Mouse (Mus musculus) stomach, postnatal 0 days (tissue): Measurements from ENCODE around the gene Tapbp. TPM values are rescaled to one million over a fixed set of nuclear protein-coding genes. Genes with fewer than 3 reads are reported as not detected.

ENCODE experiments used
- ATAC-seq: fragments of 200-750 bp; cut with Nextera tagmentation; 2 replicates; pipeline ENCODE4 v1.8.0; 2017; ENCODE audit not compliant: low FRiP score, low TSS enrichment
- DNase-seq: peaks from one replicate; pipeline ENCODE4 v3.0.0-alpha.2; 2016; ENCODE audit warnings: low spot score
- H3K27ac ChIP-seq: fragments of 300-500 bp; sonication (generic); replicated peaks from 2 replicates; pipeline ENCODE4 v1.5.1; 2014; ENCODE audit warnings: mild to moderate bottlenecking, control low read depth
- H3K27me3 ChIP-seq: fragments of 300-500 bp; sonication (generic); 2 replicates; pipeline ENCODE4 v1.6.1; 2014; ENCODE audit warnings: low read length; ENCODE audit not compliant: control insufficient read depth, insufficient read depth
- H3K36me3 ChIP-seq: fragments of 300-500 bp; sonication (generic); 2 replicates; pipeline ENCODE4 v1.6.1; 2014; ENCODE audit warnings: low read length, mixed read lengths; ENCODE audit not compliant: control insufficient read depth, insufficient read depth
- H3K4me1 ChIP-seq: fragments of 300-500 bp; sonication (generic); replicated peaks from 2 replicates; pipeline ENCODE4 v1.6.1; 2014; ENCODE audit warnings: antibody characterized with exemption; ENCODE audit not compliant: control insufficient read depth, insufficient read depth
- H3K4me2 ChIP-seq: fragments of 300-500 bp; sonication (generic); replicated peaks from 2 replicates; pipeline ENCODE4 v1.6.1; 2014; ENCODE audit warnings: low read depth, mild to moderate bottlenecking, control low read depth, moderate library complexity
- H3K4me3 ChIP-seq: fragments of 300-500 bp; sonication (generic); 2 replicates; pipeline ENCODE4 v1.5.1; 2014; ENCODE audit warnings: low read depth, low read length, control low read depth
- H3K9ac ChIP-seq: fragments of 300-500 bp; sonication (generic); 2 replicates; pipeline ENCODE4 v1.6.1; 2014; ENCODE audit warnings: mild to moderate bottlenecking, low read length, control low read depth, mixed read lengths
- H3K9me3 ChIP-seq: fragments of 300-500 bp; sonication (generic); 2 replicates; pipeline ENCODE4 v1.6.1; 2016; ENCODE audit warnings: low read length; ENCODE audit not compliant: control insufficient read depth
- CTCF ChIP-seq: IDR thresholded peaks from 2 replicates; pipeline ENCODE4 v1.5.1; 2016; ENCODE audit warnings: antibody characterized with exemption, low read depth, mild to moderate bottlenecking, moderate library complexity
- EP300 ChIP-seq: optimal IDR thresholded peaks from 2 replicates; pipeline ENCODE3; 2016; ENCODE audit warnings: antibody characterized with exemption
- WGBS: fragments of 180-500 bp; shearing (Covaris S2); extraction: QIAGEN DNeasy Blood & Tissue Kit; methylation state at CpG from one replicate; pipeline ENCODE4 v1.1.7; 2014; 5-methylcytosine and 5-hydroxymethylcytosine counted together
- polyA plus RNA-seq: library from polyadenylated mRNA; unstranded; fragments of >200 nt; fragmentation: Nextera tagmentation; extraction: Ambion mirVana; gene quantifications from 2 replicates; pipeline ENCODE4 v1.2.1, GENCODE M21; 2015

Gene Tapbp
- polyA plus RNA-seq, 1 experiment from 2014 or later = 63.7 TPM

DNA sequence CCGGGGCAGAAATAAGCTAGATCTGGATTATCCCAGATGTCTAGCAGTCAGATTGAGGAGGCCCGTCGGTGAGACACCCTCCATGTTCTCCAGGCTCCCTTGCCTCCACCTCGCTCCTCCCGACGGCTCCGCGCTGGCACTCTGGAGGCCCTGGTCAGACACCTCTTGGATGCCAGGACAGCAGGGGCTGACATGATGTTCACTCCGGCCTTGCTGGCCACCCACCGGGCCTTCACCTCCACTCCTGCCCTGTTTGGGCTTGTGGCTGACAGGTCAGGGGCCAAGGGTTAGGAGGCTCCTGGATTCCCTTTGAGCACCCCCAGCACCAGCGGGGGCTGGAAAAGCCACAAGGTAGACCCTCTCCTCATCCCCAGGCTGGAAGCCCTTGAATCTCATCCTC is 16.2 kb downstream of the Tapbp start:
- Histone ChIP-seq H3K9ac (no peak overlapping the region), H3K9me3 (no peaks in the 10 kb centered on the region), H3K4me3 (no peak overlapping the region), H3K36me3 (peaks cover 5% of the 10 kb centered on the region; the same call in 1 of the 2 replicates), H3K27ac (no peak overlapping the region), H3K4me1 (0 out of 2 replicates have a peak, but pooled peaks cover 3% of the 10 kb centered on the region), H3K27me3 (no peaks in the 10 kb centered on the region), H3K4me2 (no peak overlapping the region)
- no peak for ATAC-seq
- TF ChIP-seq EP300 (no peak), CTCF (no peak)
- 92% methylated on average over 11 of the region's 11 CpGs for WGBS
- no peak for DNase-seq

DNA sequence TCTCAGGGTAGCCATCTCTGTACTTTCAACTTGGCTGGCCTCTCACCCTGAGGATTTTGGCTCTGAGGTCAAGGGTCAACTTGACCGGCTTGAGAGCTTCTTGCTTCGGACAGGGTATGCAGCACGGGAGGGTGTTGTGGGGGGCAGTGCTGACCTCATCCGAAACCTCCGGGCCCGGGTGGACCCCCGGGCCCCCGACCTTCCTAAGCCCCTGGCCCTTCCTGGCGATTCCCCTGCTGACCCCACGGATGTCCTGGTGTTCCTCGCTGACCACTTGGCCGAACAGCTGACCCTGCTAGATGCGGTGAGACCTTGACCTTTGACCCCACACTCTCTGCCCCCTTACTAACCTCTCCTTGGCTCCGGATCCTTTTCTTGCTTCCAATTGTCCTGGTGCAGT is 16.7 kb downstream of the Tapbp start:
- 92% methylated on average over 14 of the region's 14 CpGs for WGBS
- Histone ChIP-seq H3K9me3 (no peaks in the 10 kb centered on the region), H3K36me3 (peaks cover 5% of the 10 kb centered on the region; the same call in 1 of the 2 replicates), H3K4me2 (no peak overlapping the region), H3K27me3 (no peaks in the 10 kb centered on the region), H3K4me1 (0 out of 2 replicates have a peak, but pooled peaks cover 3% of the 10 kb centered on the region), H3K9ac (no peak overlapping the region), H3K4me3 (no peak overlapping the region), H3K27ac (no peak overlapping the region)
- ATAC-seq (no peak), DNase-seq (no peak)
- no peak for TF ChIP-seq CTCF
- TF ChIP-seq EP300 = no peak

DNA sequence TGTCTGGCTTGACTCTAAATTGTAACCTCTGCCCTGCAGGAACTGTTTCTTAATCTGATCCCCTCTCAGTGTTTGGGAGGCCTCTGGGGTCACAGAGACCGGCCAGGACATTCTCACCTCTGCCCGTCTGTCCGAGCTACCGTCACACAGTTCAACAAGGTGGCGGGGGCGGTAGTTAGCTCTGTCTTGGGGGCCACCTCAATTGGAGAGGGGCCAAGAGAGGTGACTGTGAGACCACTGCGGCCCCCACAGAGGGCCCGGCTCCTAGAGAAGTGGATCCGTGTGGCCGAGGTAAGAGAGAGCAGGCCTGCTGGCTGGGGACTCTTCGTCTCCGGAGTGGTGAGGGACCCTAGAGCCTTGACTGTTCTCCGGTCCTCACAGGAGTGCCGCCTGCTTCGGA is 17.3 kb downstream of the Tapbp start:
- H3K4me2 ChIP-seq = no peak overlapping the region
- no peak for TF ChIP-seq EP300
- TF ChIP-seq CTCF = no peak
- H3K4me1 ChIP-seq = 0 out of 2 replicates have a peak, but pooled peaks cover 3% of the 10 kb centered on the region
- H3K27ac ChIP-seq = no peak overlapping the region
- DNase-seq = no peak
- H3K27me3 ChIP-seq = no peaks in the 10 kb centered on the region
- no peak for ATAC-seq
- 94% methylated on average over 15 of the region's 15 CpGs for WGBS
- H3K4me3 ChIP-seq = no peak overlapping the region
- H3K36me3 ChIP-seq = peaks cover 3% of the 10 kb centered on the region; the same call in 1 of the 2 replicates
- H3K9me3 ChIP-seq = no peaks in the 10 kb centered on the region
- no peak overlapping the region for H3K9ac ChIP-seq

DNA sequence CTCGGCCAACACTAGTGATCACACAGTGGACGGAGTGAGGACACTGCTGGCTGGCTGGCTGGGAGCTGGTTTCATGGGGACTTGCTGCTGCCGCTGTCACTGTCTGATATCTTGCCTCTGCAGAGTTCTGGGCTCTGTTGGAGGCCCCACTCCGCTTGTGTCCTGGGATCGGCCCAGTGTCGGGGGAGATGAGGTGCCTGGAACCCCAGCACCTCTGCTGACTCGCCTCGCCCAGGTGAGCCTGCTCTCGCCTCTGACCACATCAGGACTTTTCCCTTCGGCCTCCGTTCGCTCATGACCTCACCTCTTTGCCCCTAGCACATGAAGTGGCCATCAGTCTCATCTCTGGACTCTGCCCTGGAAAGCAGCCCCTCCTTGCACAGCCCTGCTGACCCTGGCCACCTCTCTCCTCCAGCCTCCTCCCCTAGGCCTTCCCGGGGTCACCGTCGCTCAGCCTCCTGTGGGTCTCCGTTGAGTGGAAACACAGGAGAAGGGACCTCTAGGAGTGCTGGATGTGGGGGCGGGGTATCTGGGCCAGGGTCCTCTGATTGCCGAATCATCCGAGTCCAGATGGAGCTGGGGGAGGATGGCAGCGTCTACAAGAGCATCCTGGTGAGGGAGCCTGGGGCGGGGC is 19.8 kb downstream of the Tapbp start:
- no peak for TF ChIP-seq CTCF
- no peak for TF ChIP-seq EP300
- Histone ChIP-seq H3K36me3 (peaks cover 3% of the 10 kb centered on the region; the same call in 1 of the 2 replicates), H3K27ac (no peak overlapping the region), H3K4me1 (no peaks in the 10 kb centered on the region), H3K9ac (no peak overlapping the region), H3K4me3 (no peak overlapping the region), H3K27me3 (no peaks in the 10 kb centered on the region), H3K4me2 (no peak overlapping the region), H3K9me3 (no peaks in the 10 kb centered on the region)
- WGBS = 85% methylated on average over 21 of the region's 21 CpGs
- ATAC-seq = no peak
- no peak for DNase-seq

DNA sequence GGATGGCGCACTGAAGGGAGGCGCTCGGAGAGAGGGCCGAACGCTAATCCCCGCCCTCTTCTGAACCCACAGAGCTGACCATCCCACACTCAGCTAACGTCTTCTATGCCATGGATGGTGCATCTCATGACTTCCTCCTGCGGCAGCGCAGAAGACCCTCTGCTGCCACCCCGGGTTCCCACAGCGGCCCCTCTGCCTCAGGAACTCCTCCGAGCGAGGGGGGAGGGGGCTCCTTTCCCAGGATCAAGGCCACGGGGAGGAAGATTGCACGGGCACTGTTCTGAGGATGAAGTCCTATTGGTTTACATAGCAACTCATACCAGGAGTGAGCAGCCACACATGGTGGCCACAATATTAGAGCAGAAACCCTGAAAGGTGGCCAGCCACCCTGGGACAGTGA is 21.3 kb downstream of the Tapbp start:
- Histone ChIP-seq H3K36me3 (peaks cover 3% of the 10 kb centered on the region; the same call in 1 of the 2 replicates), H3K27ac (no peak overlapping the region), H3K9ac (no peak overlapping the region), H3K9me3 (no peaks in the 10 kb centered on the region), H3K4me3 (no peak overlapping the region), H3K4me1 (peaks cover 6% of the 10 kb centered on the region; the same call in 1 of the 2 replicates), H3K27me3 (no peaks in the 10 kb centered on the region), H3K4me2 (no peak overlapping the region)
- no peak for ATAC-seq
- no peak for TF ChIP-seq EP300
- TF ChIP-seq CTCF = no peak
- no peak for DNase-seq
- WGBS = 86% methylated on average over 15 of the region's 15 CpGs

DNA sequence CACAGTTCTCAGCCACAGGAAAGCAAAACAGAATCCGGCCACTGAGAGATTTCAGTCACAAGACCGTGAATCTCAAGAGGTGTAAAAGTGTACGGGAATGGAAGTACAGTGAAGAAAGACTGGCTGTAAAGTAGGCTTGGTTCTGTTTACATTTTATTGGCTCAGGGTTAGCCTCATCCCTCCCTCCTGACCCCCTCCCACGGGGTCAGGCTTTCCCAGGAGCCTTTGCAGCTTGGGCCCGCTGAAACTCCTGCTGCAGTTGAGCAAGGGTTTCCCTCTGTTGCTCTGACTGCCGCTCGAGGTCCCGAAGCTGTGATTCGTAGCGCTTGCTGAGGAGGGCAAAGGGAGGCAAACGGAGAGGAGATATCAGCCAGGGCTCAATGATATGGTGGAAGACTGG is 23.1 kb downstream of the Tapbp start:
- no peak overlapping the region for H3K27ac ChIP-seq
- no peak for ATAC-seq
- H3K36me3 ChIP-seq = no peaks in the 10 kb centered on the region
- WGBS = 73% methylated on average over 11 of the region's 11 CpGs
- peak overlapping the region; percentile 85; the same call in 1 of the 2 replicates for H3K9ac ChIP-seq
- TF ChIP-seq EP300 (no peak), CTCF (no peak)
- peaks cover 6% of the 10 kb centered on the region; the same call in 1 of the 2 replicates for H3K4me1 ChIP-seq
- DNase-seq = no peak
- H3K4me2 ChIP-seq = no peak overlapping the region
- H3K9me3 ChIP-seq = no peaks in the 10 kb centered on the region
- H3K4me3 ChIP-seq = no peak overlapping the region
- no peaks in the 10 kb centered on the region for H3K27me3 ChIP-seq
